Mouse (Mus musculus) right cerebral cortex, adult 18-20 months (tissue): ENCODE results near the gene Spdya.
A peak's percentile ranks its signal among the peaks of the same experiment; 100 is the strongest.
"Not testable (repeated sequence)": the region's sequence is repeated elsewhere in the genome, so short reads cannot be mapped to it uniquely, and the experiment has no call there.

ENCODE experiments used
- DNase-seq: peaks from one replicate; pipeline ENCODE4 v3.0.0; 2022; ENCODE audit warnings: mixed read lengths

The Spdya gene

DNA sequence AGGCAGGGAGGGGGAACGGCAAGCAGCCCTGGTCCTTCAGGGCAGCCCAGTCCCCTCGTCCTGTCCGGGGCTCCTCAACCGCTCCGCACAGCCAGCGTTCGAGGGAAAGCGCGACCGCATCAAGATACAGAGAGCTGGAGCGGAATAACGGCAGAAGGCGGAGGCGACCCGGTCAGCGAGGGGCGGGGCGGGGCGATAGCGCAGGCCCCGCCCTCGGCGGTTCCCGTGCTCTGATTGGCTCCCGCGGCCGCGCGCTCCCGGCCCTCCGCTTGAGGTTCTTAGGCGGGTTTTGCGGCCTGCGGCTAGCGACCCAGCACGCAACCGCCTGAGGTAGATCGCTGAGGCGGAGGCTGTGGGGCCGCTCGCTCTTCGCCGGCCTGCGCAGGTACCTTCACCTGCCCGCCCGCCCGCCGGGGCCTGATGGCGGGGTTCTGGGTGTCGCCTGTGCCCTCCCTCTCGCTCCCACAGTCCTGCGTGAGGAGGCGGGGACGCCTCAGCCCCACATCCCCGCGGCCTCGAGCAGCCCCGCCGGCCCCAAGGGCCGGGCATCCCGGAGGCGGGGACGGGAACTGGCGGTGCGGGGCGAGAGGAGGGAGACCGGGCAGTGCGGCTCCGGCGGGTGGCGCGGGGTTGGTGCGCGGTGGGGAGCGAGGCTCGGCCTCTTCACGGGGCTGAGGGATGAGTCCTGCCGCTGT lies at the start of gene Spdya:
TSS of gene Spdya (plus strand) at position 305 of the 695 bp plus-strand sequence.
- peak; percentile 90 for DNase-seq

DNA sequence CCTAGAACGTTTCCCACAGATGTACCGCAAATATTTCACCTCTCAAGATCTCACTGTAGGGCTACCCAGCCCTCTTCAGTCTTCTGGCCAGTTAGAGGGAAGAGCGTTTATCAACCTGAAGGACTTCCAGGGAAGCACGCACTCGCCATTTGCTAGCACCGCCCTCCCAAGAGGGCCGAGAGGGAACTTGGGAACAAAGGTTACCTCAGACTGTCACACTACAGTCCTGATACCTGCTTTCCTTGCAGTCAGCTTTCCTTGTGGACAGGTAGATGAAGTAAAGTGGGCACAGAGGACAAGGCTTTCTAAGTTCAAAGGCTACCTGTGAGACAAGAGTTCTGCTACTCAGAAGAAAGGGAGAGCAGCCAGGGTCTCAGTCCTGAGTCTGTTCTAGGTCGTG lies 45.0 kb upstream of the Spdya start:
- no peak for DNase-seq

DNA sequence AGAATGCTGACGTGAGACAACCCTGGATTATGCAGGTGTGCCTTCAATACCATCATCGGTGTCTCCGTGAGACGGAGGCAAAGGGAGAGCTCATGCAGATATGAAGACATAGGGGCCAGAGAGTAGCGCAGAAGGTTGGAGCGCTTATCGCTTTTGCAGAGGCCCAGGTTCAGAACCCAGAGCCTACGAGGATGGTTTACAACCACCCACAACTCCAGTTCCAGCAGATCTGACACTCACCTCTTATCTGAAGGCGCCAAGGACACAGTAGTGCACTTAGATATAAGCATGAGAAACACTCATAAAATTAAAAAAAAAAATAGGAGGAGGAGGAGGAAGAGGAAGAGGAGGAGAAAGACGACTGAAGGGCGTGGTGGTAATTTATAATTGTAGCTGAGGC lies 41.6 kb upstream of the Spdya start:
- DNase-seq, result no peak

DNA sequence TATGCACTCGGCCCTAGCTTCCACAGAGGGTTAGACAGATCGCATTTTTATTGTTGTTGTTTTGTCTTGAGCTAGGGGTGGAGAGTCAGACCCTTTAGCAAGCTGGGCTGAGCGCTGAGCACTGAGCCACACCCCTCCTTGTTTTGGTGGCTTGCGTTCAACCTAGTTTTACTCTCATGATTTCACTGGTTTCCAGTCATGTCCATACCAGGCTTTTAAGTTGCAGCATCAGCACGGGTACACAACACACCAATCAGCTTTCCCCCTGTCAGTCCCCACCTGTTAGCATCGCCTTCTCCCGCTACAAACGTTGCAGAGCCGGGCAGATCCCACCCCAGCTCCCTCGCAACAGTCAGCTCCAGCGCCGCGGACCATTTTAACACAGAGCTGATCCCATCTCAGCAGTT lies 25.6 kb upstream of the Spdya start:
- no peak for DNase-seq

DNA sequence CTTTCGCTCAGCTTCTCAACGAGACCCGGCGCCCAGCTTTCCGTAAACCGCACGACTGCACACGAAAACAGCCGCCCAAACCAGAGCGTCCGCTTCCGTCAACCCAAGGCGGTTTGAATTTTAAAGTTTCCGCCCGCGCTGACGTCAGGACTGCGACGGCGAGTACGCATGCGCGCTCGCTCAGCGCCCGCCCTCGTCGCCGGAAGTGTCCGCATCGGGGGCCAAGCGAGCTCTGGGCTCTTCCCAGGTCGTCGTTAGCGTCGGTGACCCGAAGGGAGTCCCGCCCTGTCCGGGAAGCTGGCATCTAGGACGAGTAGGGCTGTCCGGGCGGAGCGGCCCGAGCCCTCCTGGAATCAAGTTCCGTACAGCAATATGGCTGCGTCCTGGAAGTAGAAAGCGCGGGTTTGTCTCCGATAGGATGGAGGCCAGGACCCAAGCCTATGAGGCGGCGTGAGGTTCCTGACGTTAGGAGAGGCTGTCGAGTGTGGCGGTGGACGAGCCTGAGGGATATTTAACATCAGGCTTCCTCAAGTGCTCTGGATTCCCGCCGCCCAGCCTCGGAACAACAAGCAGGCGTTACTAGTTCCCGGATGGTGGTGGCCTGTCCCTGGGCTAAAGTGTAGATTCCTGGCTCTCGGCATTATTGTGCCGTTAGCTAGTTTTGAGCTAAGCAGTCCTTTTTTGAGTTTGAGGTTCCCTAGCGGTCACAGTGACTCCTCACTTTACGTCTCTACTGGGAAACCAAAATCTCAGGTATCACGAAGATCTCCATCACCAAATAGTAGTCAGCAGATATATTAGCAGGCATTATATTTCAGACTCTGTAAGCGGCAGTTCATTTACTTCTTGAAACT lies 24.9 kb upstream of the Spdya start, which contains the start of gene Ndc80:
TSS of gene Ndc80 (minus strand) at position 147 of the 854 bp plus-strand sequence.
- DNase-seq, result peak; percentile 93

DNA sequence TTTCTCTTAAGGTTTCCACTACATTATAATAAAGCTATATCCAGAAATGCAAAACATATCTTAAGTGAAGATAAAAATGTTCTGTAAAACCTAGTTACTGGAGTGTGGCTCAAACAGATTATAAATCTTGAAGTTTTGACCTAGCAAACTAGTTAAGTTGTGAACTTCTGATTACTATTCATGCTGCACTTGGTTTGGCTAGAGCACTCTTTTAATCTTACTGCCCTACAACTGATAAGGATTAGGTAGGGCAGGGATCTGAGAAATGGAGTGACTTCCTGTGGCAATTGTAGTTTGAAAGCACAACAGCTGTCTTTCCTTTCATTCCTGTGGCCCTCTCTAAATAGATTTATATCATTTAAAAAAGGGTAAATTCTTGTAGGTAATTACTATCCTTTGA lies 23.8 kb upstream of the Spdya start:
- no peak for DNase-seq

DNA sequence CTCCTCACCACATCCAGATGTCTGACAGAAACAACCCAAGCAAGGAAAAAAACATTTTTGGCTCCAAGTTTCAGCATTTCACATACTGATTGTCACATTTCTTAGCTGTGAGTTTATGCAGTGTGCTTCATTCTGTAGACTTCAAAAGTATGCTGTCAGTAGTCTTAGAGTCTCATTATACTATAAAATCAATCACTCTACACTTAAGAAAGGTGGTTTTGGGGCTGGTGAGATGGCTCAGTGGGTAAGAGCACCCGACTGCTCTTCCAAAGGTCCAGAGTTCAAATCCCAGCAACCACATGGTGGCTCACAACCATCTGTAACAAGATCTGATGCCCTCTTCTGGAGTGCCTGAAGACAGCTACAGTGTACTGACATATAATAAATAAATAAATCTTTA lies 16.3 kb upstream of the Spdya start:
- not testable (repeated sequence) for DNase-seq

DNA sequence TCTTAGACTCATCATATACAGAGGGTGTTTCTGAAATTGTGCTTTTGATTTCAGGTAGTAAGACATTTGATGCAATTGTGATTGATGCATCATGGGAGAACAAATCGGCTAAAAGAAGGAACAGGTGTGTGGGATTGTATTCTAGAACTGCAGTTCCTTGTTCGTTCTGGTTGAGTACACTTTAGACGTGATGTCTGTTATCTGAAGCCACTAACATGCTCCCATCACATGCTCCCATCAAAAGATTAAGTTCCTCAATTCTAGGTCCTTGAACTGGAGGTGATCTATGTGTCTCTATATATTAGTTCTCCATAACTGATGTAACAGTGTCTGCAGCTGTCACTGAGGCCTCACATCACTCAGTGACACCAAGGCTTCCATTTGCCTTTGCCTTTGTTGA lies 14.7 kb upstream of the Spdya start:
- DNase-seq, result no peak

DNA sequence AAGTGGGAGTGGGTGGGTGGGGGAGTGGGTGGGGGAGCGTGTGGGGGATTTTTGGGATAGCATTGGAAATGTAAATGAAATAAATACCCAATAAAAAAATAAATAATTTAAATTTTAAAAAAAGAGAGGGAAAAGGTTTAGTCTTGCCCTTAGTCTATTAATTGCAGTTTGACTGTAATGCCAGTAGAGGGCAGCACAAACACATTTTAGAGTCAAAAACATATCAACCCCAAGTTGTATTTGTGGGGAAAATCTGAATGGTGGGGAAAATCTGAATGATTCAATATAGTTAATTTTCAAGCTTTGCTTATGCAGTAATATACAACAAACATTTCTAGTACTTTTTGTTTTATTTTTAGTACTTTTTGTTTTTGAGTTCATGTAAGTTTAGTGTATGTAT lies 3.3 kb upstream of the Spdya start:
- no peak for DNase-seq

DNA sequence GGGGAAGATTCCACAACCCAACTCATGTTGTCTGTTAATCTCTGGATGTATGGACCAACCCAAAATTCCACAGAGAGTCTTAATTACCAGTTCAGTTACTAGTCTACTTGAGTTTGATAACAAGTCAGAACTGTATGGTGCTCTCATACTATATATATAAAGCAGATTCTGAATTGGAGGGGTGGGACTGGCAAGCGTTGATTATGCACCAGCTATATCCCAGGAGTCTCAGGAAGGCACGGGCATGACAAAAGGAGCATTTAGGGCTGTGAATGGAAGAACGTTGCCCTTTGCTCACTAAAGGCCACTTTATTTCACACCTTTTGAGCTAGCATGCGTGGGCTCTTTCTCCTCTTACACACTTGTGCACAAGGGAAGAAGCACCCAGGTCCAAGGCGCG lies 511 bp upstream of the Spdya start:
- DNase-seq, result no peak

DNA sequence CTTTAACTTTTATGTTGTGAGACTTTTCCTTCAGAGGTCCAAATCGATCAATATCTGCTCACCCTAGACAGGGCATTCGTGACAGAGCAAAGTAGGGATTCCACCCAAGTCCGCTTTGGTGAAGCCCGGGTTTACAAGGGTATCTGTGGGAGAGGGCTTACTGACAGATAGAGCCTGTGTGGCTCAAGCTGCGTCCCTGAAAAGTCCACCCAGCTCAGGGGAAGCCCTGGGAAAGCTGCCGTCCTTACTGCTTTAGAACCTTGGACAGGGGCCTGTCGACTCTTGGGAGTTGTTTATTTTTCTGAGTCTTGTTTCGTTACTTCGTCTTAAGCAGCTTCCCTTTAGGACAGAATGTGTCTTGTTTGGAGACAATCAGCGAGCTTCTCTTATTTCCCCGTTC lies 1.0 kb downstream of the Spdya start:
- no peak for DNase-seq

DNA sequence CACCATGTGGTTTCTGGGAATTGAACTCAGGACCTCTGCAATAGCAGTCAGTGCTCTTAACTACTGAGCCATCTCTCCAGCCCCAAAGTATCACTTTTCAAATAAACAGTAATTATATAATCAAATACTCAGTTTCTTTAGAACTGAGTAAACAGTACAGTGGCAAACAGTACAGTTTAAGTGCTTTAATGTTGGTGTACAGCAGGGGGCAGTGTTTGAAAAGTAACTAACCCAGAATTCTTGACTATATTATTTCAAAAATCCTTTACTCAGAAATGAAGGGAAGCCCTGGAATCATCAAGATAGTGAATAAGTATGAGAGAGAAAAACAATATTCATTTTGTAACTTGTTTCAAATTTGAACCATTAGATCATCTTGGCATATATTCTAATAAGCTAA lies 9.8 kb downstream of the Spdya start:
- DNase-seq, result peak; percentile 16

DNA sequence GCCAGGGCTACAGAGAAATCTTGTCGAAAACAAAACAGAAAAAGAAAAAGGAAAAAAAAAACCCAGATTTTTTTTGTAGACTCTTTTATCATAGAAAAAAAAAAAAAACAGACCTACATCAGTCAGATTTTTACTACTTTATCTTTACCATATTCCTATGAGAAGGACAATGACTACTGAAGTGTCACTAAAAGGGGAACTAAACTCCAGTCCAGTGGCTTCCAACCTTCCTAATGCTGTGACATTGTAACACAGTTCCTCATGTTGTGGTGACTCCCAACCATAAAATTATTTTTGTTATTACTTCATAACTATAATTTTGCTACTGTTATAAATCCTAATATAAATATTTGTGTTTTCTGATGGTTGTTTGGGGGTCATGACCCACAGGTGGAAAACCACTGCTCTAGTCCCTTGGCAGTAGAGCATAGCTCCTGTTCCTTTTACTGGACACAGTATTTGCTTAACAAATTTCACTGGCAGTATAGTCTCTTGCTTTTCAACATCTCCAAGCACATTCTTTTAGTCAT lies 27.4 kb downstream of the Spdya start:
- DNase-seq, result no peak

DNA sequence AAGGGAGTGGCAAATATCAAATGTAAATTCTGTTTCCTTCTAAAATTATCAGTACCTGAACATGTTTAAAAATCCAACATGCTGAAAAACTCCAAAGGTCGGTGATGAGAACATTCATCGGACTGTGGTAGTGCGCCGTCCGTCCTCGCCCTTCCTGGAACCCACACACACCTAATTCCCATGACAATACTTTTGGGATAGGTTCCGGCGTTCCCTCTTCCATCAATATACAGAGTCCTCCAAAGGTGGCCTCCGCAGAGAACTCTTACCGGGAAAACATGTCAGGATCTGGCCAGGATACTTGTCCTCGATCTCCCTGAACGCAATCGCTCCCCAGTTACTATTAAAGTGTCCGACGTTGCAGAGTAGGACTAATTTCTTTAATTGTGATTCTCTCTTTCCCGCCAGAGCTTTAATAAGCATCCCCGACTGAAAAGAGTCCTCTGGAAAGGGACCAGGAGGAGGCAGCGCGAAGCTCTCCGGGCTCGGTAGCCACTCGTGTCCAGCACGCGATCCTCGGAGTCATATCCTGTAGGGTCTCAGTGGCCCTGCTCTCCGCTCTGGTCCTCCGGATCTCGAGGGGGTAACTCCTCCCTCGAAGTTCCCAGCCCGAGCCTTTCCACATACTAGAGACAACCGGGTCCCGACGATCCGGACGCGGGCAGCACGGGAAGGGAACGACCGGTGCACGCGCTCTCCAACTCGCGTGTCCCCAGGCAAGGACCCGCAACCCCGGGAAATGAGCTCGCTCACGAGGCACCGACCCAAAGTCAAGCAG lies 46.2 kb downstream of the Spdya start:
- DNase-seq, result no peak

DNA sequence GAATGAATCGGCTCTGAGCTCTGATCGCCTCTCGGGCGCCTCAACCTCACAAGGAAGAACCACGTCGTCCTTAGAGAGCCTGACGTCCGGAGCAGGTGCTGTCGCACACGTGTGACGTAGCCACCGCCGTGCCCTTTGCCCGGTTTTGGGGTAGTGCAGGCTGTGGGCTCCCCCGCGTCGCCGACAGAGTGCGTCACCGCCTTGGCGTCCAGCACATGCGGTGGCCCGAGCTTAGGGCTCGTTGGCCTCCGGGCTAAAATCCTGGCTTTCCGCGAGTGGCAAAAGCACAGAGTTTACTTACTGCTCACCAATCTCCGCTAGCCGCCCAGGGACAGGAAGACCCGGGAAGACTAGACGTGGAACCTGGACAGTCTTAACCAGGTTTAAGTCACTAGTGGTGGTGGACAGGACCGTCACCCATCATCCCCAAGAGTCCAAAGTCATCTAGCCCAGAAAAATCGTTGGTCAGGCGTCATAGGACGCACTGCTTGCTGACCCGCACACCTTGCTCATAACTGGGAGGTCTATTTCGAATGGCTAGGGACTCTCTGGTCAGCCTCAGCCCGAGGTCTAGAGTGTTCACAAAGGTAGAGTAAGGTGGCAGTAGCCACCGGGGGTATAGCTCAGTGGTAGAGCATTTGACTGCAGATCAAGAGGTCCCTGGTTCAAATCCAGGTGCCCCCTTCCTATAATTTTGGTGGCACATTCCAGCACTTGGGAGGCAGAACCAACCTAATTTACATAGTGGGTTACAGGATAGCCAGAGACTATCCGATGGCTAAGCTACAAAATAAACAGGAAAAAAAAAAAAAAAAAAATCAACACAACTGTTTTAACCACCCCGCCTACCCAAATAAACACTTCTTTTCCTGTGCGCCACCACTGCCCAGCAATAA lies 47.0 kb downstream of the Spdya start:
- peak; percentile 95 for DNase-seq

DNA sequence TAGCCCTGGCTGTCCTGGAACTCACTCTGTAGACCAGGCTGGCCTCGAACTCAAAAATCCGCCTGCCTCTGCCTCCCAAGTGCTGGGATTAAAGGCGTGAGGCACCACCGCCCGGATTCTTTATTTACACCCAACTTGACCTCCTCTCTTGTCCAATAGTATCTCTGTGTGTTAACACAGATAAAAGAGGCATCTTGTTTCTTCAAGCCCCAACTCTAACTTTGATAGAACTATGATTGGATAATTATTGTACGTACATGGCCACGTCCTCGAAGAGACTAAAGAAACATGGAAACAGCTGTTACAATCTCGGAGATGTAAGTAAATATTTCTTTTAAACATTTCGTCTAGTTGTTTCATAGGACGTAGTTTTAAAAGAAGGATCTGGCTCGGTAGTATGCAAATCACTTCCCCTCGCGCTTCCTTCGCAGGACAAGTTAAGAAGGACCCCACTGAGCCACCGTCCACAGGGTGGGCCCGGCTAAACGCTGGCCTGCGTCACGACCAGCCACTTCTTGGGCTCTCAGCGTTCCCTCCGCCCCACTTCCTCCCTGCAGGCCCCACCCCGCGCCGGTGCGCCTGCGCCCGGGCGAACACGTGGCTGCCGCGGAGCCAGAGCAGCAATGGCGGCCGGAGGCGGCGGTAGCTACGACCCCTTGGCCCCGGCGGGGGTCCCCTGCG lies 63.9 kb downstream of the Spdya start, which contains the start of gene Wdr43:
TSS of gene Wdr43 (plus strand) at position 258 of the 681 bp plus-strand sequence.
- DNase-seq, result peak; percentile 99

DNA sequence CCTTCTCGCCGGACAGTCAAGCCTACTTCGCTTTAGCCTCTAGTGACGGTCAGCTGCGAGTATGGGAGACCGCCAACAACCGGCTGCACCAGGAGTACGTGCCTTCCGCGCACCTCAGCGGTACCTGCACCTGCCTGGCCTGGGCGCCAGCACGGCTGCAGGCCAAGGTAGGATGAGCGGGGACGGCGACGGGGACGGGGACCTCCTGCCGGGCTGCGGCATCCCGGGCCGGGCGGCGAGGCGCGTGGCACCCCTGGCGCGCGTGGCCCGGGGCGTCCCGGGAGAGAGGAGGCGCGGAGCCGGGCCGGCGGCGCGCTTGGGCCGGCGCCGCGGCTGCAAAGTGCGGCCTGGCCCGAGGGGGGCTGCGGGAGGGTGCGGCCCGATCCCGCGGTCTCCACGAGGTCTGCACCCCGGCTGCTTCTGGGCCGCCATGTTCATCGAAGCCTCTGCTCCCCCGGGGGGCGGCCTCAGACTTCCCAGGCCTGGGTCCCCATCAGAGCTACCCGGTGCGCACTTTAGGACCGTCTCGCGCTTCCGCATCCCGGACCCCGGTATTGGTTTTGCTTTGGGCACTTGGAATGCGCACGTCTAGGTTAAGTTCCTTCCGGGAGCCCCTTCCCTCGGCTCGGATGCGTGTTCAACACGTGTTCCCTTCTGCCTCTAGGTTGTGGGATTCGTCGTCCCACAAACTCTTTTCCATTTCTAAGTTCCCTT lies 64.6 kb downstream of the Spdya start:
- DNase-seq, result no peak

DNA sequence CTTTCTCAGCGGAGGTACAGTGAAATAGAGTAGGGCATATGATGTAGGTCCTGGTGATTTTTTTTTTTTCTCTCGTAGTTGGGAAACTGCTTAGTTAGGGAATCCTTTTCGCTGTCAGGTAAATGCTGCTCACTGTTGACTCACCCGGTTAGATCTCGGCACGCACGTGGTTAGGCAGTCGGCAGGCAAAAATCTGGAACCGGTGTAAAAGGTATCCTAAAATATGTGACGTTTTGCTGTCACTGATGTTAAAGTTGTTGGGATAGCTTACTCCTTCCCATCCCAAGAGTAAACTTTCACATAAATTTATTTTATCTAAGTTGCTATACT lies 65.1 kb downstream of the Spdya start:
- no peak for DNase-seq

DNA sequence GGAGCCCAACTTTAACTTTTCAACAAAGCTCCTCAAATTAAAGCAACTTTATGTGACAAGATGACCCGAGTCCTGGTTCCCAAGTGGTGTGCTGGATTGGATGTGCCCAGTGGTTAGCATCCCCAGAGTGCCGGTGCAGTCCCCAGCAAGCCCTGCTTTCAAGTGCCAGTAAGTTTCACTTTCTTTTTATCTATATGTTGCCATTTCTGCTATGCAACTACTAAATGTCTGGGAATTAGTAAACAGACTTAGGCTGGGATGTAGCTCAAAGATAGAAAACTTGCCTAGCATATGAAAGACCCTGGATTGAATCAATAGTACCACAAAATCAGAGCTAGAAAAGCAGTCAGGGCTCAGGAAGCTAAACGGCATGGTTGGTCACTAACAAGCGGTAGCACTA lies 66.1 kb downstream of the Spdya start:
- no peak for DNase-seq

DNA sequence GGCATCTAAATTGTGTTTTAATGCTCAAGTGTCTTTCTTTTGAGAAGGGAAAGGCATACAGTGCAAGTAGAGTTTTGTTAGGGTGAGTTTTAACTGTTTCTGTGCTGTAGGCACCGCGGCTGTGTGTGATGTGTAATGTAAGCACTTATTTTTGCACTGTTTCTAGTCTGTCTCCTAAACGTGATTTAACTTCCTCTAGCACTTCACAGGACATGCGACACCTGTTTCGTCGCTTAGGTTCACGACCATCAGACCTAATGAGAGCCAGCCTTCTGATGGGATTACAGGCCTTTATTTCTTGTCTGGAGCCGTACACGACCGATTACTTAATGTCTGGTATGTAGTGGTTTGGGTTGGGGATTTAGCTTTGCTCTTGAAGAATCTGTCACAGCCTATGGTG lies 79.9 kb downstream of the Spdya start:
- no peak for DNase-seq

DNA sequence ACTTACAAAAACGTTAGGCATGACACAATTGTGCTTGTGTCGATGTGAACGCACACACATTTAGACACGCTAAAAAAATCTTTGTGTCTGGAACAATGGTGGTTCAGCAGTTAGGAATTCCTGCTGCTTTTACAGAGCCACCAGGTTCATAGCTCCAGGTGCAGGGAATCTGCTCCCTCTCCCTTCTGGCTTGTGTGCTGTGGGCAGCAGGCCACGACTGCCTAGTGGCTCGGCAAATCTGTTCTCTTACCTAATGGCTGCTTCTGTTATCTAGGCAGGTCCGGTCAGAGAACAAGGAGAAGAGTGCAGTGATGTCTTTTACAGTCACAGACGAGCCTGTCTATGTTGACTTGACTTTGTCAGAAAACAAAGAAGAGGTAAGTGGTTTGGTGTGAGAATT lies 81.5 kb downstream of the Spdya start:
- DNase-seq, result no peak
